Mouse (Mus musculus) adrenal gland, postnatal 4 days (tissue): Measurements from ENCODE around the gene Nanos1. TPM values are rescaled to one million over a fixed set of nuclear protein-coding genes. Genes with fewer than 3 reads are reported as not detected.
A peak's percentile ranks its signal among the peaks of the same experiment; 100 is the strongest.

Experiments
- DNase-seq, 2 experiments: peaks; one replicate each; pipeline ENCODE4 v3.0.0; 2021 to 2022; ENCODE audit warnings: low spot score in 2 of 2, mixed read lengths in 2 of 2
- long read RNA-seq, 2 experiments: library from polyadenylated mRNA; stranded (forward); transcript quantifications; one replicate each; pipeline ENCODE4 v2.0.0; 2021
- total RNA-seq, 2 experiments: library from RNA; stranded (reverse); gene quantifications; 2 replicates each; pipeline ENCODE4 v1.2.3; 2021

Gene Nanos1
- total RNA-seq: 1 to 10 TPM; 1.6 to 2.4 TPM
- long read RNA-seq, experiment 1, partial matches to known transcripts: 0 of 1 reads
- long read RNA-seq, experiment 1, other reads (novel, unspliced or antisense): 0 of 1 reads
- long read RNA-seq, experiment 2, partial matches to known transcripts: 0 of 4 reads
- long read RNA-seq, experiment 2, other reads (novel, unspliced or antisense): 0 of 4 reads

DNA sequence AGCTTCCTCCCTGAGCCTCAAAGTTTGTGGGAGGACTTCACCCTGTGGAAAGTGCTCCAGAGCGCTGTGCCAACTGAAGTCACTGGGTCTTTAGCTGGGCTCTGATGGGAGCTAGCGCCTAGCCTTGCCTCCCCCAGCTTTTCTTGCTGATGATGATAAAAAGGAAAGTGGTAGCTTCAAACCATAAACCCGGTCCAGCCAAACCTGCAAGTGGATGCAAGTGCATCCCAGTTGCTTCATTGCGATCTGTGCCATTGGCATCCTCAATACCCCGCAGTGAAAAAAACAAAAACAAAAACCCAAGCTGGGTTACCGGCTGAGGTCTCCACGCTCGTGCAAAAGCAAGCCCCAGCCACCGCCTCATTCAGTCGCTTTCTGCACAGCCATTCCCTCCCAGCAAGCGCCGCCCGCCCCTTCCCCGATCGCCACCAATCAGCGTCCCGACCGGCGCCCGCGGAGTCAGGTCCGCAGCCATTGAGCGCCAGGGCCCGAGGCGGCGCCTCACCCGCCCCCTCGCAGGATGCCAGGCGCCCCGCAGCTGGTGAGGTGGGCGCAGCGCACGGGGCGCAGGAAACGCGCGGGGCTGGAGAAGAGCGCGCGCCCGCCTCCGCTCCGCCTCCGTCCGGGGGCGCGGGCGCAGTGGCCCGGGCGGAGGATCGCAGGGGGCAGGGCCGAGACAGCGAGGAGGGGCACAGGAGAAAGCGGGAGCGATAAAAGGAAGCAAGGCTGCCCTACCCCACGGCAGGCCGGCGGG, at the start of gene Nanos1:
Gene Nanos1, plus strand, starts transcription at position 550 of the 754 bp plus-strand sequence.
- DNase-seq: peak; percentile 79

DNA sequence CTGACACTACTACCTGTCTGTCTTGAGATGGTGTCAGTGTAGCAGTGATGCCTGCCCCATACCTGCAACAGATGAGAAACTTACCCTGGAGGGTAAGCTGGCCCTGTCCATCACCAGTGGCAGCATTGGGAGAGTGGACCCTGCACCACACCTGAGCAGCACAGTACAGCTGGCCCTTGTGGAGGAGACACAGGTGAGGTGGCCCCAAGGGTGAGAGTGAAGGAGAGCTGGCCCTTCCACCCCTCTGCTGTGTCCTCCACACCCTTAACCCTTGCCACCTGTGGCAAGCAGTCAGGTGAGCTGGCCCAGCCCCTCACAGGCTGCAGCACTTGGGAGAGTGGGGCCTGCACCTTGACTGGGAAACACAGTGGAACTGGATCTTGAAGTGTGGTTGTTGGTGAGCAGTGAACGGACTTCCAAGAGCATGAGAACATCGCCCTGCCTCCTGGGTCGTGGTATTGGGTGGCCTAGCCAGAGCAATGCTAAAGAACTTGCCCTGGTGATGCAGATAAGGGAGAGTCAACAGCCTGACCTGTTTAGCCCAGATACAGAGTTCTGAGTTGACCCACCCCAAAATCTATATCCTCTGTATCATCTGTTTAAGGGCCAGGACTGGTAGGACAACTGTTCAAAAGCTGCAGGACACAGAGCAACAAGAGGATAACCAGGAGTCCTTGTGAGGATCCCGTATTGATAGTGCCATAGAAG, 46.4 kb upstream of the Nanos1 start:
- DNase-seq: no peak

DNA sequence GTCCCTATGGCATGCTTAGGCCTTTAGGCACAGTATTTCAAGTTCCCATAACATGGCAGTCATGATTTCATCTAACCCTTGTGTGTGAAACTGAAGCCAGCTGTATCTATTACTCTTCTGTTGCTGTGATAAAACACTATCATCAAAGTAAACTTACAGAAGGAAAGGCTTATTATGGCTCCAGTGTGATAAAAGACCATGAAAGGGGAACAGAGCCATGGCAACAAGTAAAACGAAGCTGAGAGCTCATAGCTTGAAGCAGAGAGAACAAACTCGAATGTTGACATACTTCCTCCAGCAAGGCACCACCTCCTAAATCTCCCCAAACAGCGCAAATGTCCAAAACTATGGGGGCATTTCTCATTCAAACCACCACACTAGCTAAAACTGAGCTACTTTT, 45.6 kb upstream of the Nanos1 start:
- DNase-seq: no peak

DNA sequence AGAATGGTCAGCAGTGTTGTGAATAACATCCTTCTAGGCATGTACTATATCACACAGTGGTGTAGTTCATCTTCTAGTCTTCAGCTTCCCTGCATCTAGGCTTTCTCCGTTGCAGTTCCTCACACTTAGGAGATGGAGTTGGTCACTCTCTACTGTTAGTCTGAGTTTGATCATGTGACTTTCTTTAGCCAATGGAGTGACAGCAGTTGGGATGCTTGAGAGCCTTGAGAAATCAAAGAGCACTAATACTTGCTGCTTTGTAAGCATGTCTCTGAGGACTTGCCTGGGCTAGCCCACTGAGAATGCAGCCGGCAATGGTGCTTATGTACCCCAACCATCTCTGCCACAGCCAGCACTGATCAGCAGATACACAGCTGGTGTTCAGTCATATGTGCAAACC, 43.2 kb upstream of the Nanos1 start:
- no peak for DNase-seq

DNA sequence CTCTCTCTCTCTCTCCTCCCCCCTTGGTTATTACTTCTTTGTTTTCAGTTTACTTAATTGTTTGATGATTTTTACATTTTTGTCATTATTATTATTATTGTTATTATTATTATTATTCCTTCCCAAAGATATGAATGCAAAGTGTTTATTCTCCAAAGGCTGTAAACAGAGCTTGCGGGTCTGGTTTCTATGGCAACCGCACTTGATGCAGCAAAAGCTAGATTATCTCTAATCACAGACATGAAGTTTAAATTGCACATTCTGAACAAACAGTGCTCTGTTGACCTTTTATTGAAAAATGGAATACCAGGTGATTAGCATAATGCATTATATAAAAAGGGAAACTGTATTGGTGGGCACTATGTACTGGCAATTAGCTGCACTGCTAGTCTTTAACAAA, 39.4 kb upstream of the Nanos1 start:
- no peak for DNase-seq

DNA sequence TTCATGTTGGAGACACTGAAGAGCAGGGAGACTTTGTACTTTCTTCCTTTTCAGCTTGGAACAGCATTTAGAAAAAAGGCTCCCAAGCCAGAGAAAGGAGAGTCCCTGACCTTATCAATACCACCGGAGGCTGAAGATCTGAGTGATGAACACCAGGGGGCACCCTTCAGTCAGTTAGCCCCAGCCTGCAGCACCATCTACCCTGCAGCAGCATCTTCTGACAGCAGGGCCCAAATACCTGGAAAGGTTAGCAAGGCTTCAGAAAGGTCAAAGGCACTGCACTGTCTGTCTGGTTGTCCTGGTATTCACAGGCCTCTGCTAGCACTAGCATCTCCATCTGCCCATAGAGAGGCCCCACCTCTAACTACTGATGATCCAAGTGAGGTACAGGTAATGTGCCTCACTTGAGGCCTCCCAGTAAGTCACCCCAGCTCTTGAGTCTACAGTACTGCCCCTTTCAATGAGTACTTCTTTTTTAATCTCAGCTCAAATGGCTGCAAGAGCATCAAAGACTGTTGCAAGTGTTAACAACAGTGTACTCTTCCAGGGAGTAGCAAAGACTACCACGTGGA, 25.4 kb upstream of the Nanos1 start:
- peak in 1 of 2 experiments; percentile 14 for DNase-seq

DNA sequence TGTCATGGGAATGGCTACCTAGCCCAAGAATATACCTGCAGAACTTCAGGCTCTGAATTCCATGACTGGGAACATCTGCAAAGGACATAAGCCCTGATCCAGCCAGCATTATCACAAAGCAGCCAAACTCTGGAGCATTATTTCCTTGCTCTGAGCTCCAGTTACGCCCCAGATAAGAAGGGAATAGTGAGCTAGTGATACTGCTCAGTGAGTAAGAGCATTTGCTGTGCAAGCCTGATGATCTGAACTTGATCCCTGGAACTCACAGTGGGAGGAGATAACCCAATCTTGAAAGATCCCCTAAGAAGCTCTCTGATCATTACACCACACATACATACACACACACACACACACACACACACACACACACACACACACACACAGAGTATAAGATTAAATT, 24.5 kb upstream of the Nanos1 start:
- DNase-seq: no peak

DNA sequence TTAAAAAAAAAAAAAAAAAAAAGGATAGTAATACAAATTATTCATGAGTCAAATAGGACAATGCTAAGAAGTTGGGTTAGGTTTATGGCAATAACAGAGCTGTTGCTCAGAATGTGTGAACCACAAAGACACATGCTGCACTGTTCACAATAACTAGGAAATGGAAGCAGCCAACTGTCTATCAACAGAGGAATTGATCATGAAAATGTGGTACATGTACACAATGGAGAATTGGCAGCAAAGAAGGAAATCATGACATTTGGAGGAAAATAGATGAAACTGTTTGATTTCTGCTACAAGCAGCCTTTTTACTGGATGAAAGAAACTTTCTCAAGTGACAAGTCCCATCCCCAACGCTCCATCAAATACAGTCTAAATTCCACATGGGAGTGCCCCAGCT, 23.8 kb upstream of the Nanos1 start:
- DNase-seq: no peak

DNA sequence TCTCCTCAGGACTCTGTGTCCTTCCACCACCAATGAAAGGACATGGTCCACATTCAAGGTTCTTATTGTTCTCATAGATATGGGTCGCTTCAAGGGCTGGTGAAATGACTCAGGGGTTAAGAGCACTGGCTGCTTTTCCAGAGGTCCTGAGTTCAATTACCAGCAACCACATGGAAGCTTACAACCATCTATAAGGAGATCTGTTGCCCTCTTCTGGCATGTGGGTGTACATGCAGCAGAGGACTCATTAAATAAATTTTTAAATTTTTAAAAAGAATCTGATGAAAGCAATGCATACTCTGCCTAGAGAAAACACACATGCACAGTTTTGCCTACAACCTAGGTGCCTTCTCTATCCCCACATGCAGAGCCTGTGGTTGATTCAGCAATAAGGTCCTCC, 15.2 kb upstream of the Nanos1 start:
- no peak for DNase-seq

DNA sequence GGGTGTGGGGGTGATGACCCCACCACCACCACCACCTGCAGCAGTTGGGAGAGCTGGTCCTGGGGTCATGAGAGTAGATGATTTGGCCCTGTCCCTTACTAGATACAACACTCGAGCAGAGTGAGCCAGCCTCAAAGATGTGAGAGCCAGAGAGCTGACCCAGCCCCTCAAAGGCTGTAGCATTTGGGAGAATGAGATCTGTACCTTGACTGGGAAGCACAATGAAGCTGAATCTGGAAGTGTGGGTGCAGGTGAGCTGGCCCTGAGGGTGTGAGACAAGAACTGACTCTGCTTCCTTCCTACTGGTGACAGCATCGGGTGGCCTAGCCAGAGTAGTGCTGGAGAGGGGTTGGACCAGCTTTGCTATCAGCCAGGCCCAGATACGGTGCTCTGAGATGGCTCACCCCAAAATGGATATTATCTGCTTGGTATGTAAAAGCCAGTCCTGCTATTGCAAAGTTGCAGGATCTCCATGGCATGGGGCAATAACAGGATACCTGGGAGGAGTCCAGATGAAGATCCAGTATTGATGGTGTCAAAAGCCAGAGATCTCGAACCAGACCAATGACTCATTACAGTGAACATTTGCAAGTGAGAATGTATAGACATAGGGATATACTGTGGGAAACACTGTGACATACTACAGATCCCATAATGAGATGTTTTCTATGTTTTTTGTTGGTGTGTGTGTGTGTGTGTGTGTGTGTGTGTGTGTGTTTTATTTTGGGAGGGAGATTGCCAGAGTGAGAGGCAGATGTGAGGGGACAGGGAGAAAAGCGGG, 11.8 kb upstream of the Nanos1 start:
- DNase-seq: no peak

DNA sequence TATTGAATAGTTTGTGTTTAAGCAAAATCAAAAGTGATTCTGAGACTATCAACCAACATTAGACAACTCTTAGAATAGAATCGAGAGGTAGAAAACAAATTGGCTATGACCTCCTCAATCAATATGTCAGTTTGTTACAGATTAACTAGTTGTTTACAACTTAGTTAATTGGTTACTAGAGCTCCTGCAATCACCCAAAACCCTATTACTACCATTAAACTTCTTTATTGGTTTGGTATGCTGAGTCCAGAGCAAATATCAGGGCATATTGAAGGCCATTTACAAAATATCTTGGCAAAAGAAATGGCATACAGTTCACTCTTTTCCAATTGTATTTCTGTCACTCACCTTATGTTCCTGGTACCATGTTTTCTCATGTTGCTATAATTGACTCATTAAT, 8.0 kb upstream of the Nanos1 start:
- DNase-seq: no peak

DNA sequence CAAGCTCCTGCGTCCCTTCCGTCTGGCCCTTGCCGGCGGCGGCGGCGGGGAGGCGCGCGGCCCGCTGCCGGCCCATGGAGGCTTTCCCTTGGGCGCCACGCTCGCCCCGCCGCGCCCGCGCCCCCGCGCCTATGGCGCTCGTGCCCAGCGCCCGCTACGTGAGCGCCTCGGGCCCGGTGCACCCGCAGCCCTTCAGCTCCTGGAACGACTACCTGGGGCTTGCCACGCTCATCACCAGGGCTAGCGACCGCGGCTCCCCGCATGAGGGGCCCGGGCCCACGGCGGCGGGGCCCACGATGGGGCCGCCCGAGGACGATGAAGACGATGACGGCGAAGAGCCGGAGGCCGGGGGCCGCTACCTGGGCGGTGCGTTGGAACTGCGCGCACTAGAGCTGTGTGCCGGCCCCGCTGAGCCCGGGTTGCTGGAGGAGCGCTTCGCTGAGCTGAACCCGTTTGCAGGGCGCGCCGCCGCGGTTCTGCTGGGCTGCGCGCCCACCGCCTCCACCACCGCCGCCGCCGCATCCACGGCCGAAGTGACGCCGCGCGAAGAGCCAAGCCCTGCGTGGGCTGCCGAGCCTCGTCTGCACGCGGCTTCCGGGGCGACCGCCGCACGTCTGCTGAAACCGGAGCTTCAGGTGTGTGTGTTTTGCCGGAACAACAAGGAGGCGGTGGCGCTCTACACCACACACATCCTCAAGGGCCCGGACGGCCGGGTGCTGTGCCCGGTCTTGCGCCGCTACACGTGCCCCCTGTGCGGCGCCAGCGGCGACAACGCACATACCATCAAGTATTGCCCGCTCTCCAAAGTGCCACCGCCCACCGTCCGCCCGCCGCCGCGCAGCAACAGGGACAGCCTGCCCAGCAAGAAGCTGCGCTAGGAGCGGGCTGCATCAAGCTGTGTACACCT, 658 bp downstream of the Nanos1 start:
- DNase-seq: peak; percentile 10 to 18

DNA sequence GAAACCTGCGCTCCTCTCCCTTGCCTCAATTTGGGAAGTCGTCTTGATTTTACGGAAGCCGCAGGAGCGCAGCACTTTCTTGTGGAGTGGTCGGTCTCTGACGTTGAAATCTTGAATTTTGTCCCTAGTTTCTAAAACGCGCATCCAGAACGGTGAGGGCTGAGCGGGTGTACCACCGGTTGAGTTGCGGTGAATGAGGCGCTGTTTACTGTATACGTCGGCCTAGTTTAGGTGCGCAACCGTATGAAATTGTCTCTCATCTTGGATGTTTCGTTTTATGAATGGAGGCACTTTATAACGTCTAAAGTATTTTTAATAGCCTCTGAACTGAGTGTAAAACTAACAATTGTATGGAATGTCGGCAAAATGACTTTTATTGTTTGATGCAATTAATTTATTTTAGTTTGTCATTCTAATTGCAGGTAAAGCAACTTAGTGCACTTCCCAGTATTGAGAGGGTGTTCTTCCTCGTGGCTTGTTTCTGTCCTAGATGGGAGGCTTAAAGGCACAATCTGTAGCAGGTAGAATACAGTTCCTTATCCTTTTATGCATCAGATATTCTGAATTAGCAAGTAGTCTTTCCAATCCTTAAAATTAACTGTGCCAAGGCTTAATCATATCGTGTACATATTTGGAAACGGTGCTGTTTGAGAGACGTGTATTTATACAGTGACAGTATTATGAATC, 1.5 kb downstream of the Nanos1 start:
- DNase-seq: no peak

DNA sequence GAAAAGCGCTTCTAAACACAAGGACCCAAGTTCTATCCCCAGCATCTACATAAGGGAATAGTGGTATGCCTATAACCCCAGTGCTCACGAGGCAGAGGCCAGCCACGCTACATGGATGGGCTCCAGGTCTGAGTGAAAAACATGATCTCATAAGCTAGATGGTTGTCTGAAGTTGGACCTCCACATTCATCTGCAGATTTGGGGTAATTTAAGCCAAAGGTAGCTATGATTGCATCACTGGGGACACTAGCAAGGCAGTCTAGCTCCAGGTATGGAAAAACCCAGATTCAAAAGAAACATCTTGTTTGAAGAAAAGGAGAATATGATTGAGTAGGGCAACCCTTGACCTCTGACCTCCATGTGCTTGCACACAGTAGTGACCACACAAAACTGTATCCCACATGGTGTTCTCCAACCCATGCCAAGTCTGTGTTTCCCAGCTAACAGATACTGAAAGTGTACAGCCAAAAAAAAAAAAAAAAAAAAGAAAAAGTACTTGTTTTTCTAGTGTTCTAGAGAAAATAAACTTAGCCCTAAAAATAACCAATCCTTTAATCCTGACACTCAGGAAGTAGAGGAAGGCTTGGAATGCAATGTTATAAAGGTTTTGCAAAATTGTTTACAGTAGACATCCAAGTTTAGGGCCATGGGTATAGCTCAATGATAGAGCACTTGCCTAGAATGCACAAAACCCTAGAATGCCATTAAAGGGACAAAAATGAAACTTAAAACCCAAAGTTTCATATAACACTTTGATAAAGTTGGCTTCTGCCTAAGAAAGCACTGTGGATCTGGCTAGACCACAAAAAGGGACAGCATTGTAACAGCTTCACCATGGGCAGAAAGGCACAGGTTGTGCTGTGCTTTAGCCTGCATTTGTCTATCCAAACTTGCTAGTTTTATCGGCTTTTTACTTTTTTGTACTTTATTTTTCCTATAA, 3.4 kb downstream of the Nanos1 start:
- no peak for DNase-seq

DNA sequence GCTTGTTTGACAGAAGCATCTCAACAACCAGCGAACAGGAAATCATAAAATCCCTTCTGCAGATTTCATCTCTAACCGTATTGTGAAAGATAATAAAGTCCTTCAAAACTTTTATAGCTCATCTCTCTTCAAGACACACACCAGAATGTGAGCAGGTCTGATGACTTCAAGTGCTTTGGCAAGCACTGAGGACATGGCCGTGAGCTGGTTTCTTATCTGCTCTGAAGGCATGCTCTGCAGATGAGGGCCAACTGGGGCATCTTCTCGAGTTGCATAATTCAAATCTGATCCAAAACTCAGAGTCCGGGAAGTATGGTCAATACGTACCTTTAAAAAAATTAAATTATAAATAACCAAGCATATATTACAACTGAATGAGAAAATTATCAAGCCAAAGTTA, 17.6 kb downstream of the Nanos1 start:
- DNase-seq: no peak

DNA sequence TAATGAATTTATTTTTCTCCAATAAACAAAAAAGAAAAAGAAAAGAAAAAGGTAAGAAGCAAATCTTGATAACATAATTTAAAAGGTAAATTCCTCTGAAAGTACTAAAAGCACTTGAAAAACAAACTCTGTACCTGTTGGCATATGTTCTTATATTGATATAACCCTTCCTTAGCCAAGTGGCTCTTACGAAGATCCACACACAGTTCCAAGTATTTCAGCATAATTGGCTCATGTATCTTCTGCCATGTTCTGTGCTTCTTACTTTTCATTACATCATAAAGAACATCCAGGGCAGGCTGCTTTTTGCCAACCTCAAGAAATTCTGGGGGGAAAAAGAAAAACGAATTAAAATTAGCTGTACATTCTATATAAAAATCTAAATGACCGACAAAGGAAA, 26.2 kb downstream of the Nanos1 start:
- DNase-seq: no peak

DNA sequence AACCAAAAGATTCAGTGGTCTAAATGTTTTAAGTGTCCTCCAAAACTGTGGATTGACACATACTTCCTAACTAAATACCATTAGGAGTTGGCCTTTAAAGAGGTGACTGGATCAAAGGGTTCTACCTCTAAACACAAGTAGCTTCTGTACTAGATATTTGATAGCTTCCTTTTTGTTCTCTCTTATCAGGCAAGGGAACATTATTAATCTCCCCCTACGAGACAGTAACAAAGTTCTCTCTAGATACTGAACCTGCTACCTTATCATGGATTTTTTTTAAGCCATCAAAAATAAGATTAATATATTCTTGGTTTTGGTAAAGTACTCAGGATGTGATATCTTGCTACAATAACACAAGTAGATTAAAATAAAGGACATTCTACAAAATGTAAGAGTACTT, 28.9 kb downstream of the Nanos1 start:
- no peak for DNase-seq

DNA sequence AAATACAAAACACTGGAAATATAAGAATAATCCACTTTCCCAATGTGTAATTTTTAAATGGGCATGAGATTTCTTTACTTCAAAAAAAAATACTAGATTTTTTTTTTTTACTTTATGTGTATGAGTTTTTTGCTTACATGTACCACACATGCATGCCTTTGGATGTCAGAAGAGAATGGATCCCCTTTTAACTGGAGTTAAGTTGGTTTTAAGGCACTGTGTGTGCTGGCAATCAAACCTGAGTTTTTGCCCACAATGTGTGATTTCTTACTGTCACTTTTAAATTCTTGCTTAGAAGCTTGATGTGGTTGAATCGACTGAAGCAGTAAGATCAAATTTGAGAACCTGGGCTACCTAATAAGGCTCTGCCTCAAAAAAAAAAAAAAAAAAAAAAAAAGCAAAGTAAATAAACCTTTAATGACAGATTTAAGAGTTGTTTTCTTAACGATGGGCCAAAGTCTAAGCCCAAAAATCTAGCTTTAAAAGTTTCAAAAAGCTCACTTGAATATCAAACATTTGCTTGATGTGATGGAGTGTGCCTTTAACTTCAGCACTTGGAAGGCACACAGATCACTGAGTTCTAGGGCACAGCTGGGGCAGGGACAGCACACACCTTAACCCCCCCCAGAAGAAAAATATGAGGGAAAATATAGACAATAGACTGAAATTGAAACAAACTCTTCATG, 31.8 kb downstream of the Nanos1 start:
- no peak for DNase-seq
